Mouse (Mus musculus) thymus, adult 2 months (tissue): ENCODE results near the gene Cacna2d3. TPM values are rescaled to one million over a fixed set of nuclear protein-coding genes. Genes with fewer than 3 reads are reported as not detected.

Experiments used
- DNase-seq: peaks from one replicate; pipeline ENCODE4 v3.0.0; 2021
- H3K27ac ChIP-seq: fragments of 200-500 bp; 2 replicates; pipeline ENCODE4 v1.5.1; 2012; ENCODE audit warnings: low read length, control low read depth; ENCODE audit not compliant: control insufficient read depth, insufficient read depth
- H3K27me3 ChIP-seq: fragments of 200-500 bp; 2 replicates; pipeline ENCODE4 v1.6.1; 2012; ENCODE audit warnings: mild to moderate bottlenecking, low read length, moderate library complexity, mixed read lengths; ENCODE audit not compliant: control insufficient read depth, insufficient read depth
- H3K36me3 ChIP-seq: fragments of 200-500 bp; 2 replicates; pipeline ENCODE4 v1.6.1; 2012; ENCODE audit warnings: mild to moderate bottlenecking, low read length, moderate library complexity; ENCODE audit not compliant: control insufficient read depth, insufficient read depth
- H3K4me1 ChIP-seq: fragments of 200-500 bp; replicated peaks from 2 replicates; pipeline ENCODE4 v1.6.1; 2012; ENCODE audit warnings: low read length; ENCODE audit not compliant: control insufficient read depth, insufficient read depth
- H3K4me3 ChIP-seq: fragments of 200-500 bp; 2 replicates; pipeline ENCODE4 v1.5.1; 2012; ENCODE audit warnings: mild to moderate bottlenecking, low read length, control low read depth, moderate library complexity; ENCODE audit not compliant: control insufficient read depth, insufficient read depth
- CTCF ChIP-seq: fragments of 200-500 bp; IDR thresholded peaks from 2 replicates; pipeline ENCODE4 v1.5.1; 2012; ENCODE audit warnings: mild to moderate bottlenecking, control low read depth, low read length, moderate library complexity, borderline replicate concordance; ENCODE audit not compliant: control insufficient read depth, poor library complexity, insufficient read depth; ENCODE audit errors: extremely low read depth
- POLR2A ChIP-seq: fragments of 200-500 bp; IDR thresholded peaks from 2 replicates; pipeline ENCODE4 v1.6.1; 2012; ENCODE audit warnings: mild to moderate bottlenecking, low read length, control low read depth, moderate library complexity; ENCODE audit not compliant: control insufficient read depth, poor library complexity, insufficient read depth; ENCODE audit errors: extremely low read depth
- WGBS: fragments of 180-500 bp; shearing (Covaris S2); methylation state at CpG from one replicate; pipeline ENCODE4 v1.1.7; 2018; 5-methylcytosine and 5-hydroxymethylcytosine counted together
- polyA plus RNA-seq: library from polyadenylated mRNA; depleted of rRNA; stranded (reverse); fragments of >200 nt; gene quantifications from 2 replicates; pipeline ENCODE4 v1.2.3, GENCODE M21; 2012

Gene Cacna2d3
- polyA plus RNA-seq, 1 experiment = 0.08 TPM

DNA sequence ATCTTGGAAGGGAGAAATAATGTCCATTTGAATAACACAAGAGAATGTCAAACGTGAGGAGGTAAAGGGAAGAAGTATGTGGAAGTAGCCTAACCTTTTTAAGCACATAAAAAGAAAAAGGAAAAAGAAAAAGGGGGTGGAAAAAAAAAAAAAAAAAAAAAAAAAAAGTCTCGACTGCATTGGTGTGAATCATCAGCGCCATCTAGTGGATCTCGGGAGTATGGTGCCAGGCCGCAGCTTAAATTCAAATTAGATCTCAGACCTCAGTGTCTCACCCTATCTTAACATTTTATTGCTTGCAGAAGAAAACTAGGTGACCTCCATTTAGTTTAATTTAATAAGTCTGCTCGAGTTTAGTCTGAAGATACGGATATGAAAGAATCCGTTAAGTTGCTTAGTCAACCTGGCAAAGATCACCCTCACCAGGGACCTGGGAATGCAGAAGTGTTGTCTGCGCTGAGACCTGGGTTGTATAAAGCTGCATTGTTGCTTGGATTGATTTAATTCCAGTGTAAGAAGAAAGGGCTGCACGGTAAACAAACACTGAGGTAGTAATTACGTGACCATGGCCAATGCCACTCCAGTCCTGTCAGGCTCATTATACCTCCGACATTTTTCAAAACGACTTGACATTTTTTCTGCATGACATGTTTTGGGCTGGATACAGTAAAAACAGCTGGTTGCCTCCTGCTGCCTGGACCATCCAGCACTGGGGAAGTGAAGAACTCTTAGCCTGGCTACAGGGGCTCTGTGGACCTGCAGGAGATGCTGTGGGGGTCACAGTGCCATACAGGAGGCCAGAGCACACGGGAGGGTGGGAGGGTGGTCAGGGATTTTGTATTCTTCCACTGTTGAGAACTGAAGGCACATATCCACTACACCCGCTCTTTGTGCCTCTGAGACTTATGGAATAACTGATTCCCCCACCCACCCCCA is 278.3 kb downstream of the Cacna2d3 start:
- DNase-seq = peak; percentile 8
- WGBS = 40% methylated on average over 15 of the region's 15 CpGs
- H3K4me1 ChIP-seq = no peaks in the 10 kb centered on the region

DNA sequence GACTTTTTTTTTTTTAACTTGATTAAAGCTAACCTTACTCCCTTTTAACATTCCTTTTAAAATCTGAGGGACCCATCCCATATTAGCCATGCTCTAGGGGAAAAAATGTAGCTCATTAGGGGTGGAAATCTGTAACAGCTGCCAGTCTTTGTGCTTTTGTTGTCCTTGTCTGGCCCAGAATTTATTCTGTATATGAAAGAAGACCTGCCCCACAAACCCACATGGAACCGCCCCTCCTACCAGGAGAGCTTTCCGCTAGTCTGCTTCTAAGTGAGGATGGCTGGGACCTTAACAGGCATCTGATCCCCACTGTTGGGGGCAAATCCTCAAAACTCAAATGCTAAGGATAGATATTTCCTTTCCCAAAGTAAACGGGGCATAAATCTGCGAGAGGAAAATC is 279.2 kb downstream of the Cacna2d3 start:
- 71% methylated on average over 4 of the region's 4 CpGs for WGBS

More for the DNA sequence above, 278.3 kb downstream of the Cacna2d3 start:
- H3K27me3 ChIP-seq = no peaks in the 10 kb centered on the region
- H3K4me3 ChIP-seq = no peak overlapping the region
- TF ChIP-seq CTCF = no peak
- no peak for TF ChIP-seq POLR2A
- H3K27ac ChIP-seq = no peak overlapping the region
- no peaks in the 10 kb centered on the region for H3K36me3 ChIP-seq

DNA sequence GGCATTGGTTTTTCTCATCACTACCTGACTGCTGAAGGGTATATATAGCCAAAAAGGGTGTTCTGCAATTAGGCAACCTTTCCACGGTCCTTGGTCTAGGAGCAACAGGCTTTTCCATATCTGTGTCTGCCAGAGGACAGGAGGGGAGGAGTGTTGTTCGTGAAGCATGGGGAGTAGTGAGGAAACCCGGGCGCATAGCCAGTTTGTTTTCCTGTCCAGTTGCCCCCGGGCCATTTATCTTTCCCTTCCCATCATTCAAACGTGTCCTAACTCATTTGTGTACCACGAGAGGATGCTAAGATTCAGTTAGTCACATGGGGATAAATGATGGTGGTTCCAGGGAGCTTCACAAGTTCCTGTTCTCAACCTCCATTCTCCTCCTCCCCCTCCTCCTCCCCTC is 283.0 kb downstream of the Cacna2d3 start:
- Histone ChIP-seq H3K4me1 (no peaks in the 10 kb centered on the region), H3K4me3 (no peak overlapping the region), H3K36me3 (no peaks in the 10 kb centered on the region), H3K27ac (no peak overlapping the region), H3K27me3 (no peaks in the 10 kb centered on the region)
- DNase-seq = no peak
- no peak for TF ChIP-seq POLR2A
- TF ChIP-seq CTCF = no peak
- WGBS = 59% methylated on average over 7 of the region's 7 CpGs

More for the DNA sequence above, 279.2 kb downstream of the Cacna2d3 start:
- Histone ChIP-seq H3K27me3 (no peaks in the 10 kb centered on the region), H3K36me3 (no peaks in the 10 kb centered on the region), H3K4me1 (no peaks in the 10 kb centered on the region), H3K4me3 (no peak overlapping the region), H3K27ac (no peak overlapping the region)
- DNase-seq = no peak
- no peak for TF ChIP-seq POLR2A
- no peak for TF ChIP-seq CTCF

DNA sequence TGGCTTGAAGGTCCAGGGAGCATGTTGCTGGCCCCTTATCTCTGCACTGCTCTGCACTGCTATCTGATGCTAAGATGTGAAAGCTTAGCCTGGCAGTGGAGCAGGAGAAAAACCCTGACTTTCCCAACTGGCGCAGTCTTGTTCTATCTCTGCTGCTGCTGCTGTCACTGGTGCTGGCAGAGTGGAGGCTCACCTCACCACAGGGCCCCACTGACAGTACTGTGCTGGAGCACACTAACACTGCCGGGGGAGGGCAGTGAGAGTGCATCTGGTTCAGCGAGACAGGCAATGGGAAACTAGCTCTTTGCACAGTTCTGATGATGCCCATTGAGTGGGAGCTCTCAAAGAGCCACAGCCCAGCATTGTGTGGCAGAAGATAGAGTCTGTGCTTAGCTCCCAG is 283.4 kb downstream of the Cacna2d3 start:
- TF ChIP-seq POLR2A (no peak), CTCF (no peak)
- Histone ChIP-seq H3K27me3 (no peaks in the 10 kb centered on the region), H3K36me3 (no peaks in the 10 kb centered on the region), H3K4me3 (no peak overlapping the region), H3K4me1 (no peaks in the 10 kb centered on the region), H3K27ac (no peak overlapping the region)
- DNase-seq = no peak
- WGBS = 90% methylated on average over 3 of the region's 3 CpGs

DNA sequence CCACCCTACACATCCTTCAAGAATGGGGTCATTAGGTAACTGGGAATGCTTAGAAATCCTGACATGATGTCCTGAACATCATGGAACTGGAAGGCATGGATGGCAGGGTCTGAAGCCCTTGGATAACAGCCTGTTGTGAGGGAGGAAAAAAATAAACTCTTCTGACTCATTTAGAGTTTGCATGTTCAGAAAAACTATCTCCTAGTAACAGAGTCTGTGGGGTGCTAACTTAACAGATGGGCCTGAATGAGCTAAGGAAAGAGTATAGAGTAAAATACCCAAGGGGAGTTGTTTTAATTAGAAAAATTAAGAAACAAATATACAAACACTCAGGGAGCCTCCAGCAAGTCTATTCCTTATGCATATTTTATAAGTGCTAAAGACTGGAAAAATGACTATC is 286.5 kb downstream of the Cacna2d3 start:
- Histone ChIP-seq H3K36me3 (no peaks in the 10 kb centered on the region), H3K27ac (no peak overlapping the region), H3K4me1 (no peaks in the 10 kb centered on the region), H3K4me3 (no peak overlapping the region), H3K27me3 (no peaks in the 10 kb centered on the region)
- TF ChIP-seq CTCF = no peak
- TF ChIP-seq POLR2A = no peak
- DNase-seq = no peak

DNA sequence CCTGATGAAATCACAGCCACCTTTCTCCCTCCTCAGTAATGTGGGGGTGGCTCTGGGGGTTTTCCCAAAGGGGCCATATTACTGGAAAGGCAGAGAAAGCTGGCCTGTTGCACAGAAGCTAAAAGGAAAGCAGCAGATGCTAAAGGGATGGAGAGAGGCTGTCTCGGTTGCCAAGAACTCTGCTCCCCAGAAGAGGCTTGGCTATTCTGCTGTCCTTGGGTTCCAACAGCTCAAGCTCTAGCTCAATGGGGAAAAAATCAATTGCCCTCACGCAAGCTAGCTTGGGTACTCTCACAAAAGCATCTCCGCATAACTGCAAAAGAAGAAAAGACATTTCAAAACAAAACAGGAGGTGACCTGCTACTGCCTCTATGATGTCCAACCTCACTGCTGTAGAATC is 287.9 kb downstream of the Cacna2d3 start:
- no peaks in the 10 kb centered on the region for H3K27me3 ChIP-seq
- no peak overlapping the region for H3K4me3 ChIP-seq
- no peaks in the 10 kb centered on the region for H3K36me3 ChIP-seq
- TF ChIP-seq CTCF (no peak), POLR2A (no peak)
- no peak overlapping the region for H3K27ac ChIP-seq
- no peaks in the 10 kb centered on the region for H3K4me1 ChIP-seq
- WGBS = 99% methylated on average over 3 of the region's 3 CpGs
- DNase-seq = no peak
